Mouse (Mus musculus) retina, postnatal 7 days (tissue): ENCODE data around the gene Ccnd3.

Experiments used
- DNase-seq: peaks from one replicate; pipeline ENCODE4 v3.0.0-alpha.2; 2012; ENCODE audit warnings: low read depth, low spot score

Ccnd3 gene

DNA sequence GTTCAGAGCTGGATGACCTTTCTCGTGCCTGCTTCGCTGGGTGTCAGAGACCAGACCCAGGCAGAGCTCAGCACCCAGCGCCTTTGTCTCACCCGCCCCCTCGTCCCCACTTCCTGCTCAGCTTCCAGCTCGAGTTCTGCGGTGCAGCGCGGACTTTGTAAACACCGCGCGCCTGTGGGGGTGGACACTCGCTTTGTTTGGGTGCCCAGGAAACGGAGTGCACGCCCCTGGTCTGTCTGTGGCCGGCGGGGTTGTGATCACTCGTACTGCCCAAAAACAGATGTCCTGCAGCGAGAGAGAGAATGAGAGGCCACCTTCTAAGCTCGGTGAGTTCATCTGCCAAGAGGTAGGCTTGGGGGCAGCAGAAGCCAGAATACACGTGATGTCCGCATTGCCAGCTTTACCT, at the start of gene Ccnd3:
Gene Ccnd3, plus strand, starts transcription at position 111 of the 406 bp plus-strand sequence.
- no peak for DNase-seq

DNA sequence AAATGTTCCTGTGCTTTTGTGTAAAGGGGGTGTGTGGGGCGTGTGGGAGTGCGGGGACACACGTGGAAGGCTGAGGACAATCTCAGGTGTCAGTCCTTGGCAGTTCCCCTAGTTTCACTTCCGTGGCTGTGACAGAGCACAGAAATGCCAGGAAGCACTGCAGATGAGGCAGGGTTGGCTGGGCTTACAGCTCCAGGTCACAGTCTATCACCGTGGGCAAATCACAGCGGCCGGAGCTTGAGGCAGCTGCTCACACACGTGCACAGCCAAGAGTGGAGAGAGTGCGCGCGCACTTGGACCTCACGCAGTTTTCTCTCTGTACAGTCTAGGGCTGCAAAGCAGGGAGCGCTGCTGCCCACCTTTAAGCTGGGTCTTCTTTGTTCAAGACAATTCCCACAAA, 46.5 kb upstream of the Ccnd3 start:
- no peak for DNase-seq

- DNase-seq: no peak
Observed at GRCm38 (mm10) chr17:47458936-47459335, 45.9 kb upstream of the Ccnd3 start.

GRCm38 (mm10) chr17:47459341-47459919, 45.4 kb upstream of the Ccnd3 start:
- DNase-seq: no peak

DNA sequence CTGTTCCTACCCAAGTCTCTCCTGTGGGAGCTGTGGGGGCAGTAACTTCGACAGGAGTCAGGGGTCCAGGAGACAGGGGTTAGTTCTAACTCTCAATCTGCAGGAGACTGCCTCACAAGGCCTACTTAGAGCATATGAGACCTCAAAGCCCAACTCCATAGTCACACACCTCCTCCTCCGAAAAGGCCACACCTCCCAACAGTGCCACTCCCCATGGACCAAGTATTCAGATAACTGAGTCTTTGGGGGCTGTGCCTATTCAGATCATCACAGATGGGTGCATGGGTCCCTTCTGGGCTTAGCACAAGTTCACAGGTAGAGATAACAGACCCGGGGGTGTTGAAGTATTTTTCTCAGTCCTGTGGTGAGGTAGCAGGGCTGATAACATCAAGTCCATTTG, 43.2 kb upstream of the Ccnd3 start:
- no peak for DNase-seq

DNA sequence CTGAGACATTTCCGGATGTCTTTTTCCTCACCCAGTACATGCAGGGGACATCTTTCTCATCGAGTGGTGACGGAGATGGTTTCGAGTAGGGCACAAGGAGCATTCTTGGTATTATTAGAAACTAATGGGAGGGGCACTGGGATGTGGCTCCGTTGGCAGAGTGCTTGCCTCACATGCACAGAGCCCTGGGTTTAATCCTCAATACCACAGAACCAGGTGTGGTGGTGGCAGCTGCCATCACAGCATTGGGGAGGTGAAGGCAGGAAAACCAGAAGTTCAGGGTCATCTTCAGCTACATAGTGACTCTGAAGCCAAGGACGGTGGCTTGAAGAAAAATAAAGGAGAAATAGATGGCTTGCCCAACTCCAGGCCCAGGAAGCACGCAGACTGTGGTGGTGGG, 42.6 kb upstream of the Ccnd3 start:
- no peak for DNase-seq

DNA sequence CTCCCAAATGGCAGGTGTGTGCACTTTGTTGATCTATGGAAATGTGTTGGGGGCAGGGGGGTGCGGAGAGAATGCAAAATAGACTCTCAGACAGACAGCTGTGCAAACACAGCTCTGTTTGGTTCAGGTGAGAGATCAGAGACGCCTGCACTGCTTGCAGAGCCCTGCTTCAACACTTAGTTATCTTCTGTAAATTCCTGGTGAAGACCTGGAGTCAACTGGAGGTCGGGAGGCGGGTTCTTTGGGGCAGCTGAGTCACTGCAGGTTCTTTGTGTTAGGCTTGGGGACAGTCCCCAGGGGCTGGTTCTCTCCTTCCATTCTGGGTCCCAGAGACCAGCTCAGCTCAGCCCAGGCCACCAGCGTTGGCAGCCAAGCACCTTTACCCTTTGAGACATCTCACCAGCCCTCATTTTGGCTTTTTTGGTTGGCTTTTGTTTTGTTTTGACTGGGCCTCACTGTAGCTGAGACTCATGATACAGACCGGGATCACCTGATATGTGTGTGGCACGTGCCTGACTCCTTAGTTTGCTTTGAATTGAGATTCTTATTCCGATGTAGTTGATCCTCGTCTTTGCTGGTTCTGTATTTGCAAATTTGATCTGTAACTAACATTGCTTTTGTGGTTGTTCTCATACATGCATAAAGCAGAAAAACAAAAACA, 42.0 kb upstream of the Ccnd3 start:
- no peak for DNase-seq

DNA sequence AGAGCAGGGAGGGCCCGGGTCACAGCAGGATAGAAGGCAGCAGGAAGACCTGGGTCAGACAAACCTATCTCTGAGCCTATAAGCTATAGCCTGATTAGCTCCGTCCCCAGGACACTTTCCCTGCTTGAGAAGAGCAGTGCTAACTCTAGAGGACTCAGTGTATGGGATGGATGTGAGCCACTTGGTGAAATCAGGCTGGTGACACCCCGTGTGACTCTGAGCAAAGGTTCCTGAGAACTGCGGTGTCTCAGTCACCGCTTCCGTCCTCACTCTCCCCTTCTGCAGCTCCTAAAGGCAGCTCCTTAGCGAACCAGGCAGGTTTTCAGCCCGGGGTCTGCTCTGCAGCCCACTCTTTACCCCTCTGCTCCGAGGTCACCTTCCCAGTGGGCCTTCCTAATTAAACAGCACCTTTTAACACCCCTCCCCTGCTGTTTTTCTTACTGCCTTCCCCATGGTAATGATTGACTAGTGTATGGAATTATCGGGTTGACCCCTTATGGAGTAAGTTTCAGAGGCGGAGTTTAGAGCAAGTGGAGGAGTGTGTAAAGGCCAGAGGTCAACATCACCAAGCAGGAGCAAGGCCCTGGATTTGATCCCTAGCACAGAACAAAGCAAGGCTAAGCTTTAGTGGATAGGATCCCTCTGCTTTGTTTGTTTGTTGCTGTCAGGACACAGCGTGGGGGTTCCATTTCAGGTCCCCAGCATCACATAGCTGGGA, 40.4 kb upstream of the Ccnd3 start:
- no peak for DNase-seq

GRCm38 (mm10) chr17:47465016-47465415, 39.8 kb upstream of the Ccnd3 start:
- DNase-seq: no peak

GRCm38 (mm10) chr17:47466284-47466683, 38.6 kb upstream of the Ccnd3 start:
- no peak for DNase-seq

DNA sequence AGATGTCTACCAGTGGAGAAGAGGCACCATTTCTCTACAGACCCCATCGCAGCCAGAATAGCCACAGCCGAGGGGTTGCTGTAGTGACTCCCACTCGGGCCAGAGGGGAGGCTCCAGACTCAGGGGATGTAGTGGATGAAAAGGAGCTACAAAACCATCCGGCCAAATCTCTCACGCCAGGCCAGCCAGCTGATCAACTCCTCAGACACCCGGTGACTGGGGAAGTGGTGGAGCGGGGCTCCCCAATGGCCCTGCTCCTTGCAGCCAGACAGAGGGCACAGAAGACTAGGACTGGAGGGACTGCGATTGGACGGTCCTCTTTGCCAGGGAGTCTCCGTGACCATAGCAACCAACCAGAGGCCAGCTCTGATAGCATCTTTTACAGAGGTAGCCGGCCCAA, 37.2 kb upstream of the Ccnd3 start:
- no peak for DNase-seq

DNA sequence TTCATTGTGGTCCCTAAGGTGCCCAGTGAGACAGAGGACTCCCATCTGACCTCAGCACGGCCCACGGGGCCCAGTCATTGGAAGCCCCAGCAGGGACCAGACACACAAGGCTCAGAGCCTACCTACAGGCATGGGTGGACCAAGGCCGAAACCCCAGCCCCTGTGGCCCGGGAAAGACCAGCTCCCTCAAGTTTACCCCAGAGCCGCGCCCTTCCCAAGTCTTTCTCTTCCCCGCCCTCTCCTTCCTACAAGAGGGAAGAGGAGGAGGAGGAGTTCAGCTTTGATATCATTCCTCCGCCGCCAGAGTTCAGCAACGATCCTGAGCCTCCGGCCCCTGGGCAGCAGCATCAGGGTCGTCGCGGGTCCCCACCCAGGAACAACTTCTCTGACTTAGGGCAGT, 36.8 kb upstream of the Ccnd3 start:
- DNase-seq: no peak

- no peak for DNase-seq
Observed at GRCm38 (mm10) chr17:47468466-47468865, 36.4 kb upstream of the Ccnd3 start.

DNA sequence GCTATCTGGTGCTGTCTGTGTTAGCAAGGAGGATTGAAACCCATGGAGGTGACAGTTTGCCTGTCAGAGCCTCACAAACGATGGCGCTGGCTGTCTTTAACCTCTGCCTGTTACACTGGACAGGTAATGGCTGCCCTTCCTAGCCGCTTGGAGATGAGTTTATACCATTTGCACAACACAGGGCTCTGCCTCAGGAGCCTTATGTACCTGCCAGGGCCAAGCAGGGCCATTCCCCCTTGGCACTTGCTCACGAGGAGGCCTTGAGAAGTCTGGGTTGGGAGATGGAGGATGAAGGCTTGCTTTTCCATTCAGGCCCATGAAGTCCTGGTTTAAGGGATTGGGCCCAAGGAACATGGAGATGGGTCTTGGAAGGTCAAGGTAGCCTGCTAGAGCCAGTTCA, 35.2 kb upstream of the Ccnd3 start:
- DNase-seq: no peak

GRCm38 (mm10) chr17:47470121-47470520, 34.7 kb upstream of the Ccnd3 start:
- no peak for DNase-seq

DNA sequence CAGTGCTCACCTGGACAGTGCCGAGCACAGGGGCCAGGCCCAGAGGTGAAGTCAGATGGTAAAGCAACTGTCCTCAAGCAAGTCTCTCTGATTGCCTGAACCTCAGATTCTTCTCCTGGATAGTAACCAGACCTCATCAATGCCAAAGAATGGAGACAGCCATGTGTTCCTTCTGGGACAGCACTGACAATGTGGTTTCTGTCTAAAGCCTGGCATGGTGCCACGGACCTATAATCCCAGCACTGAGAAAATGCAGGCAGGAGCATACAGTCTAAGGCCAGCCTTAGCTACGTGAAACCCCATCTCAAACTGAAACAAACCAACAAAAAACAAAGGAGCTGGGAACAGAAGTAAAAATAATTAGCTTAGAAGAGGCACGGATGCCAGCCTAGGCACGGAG, 34.2 kb upstream of the Ccnd3 start:
- no peak for DNase-seq

DNA sequence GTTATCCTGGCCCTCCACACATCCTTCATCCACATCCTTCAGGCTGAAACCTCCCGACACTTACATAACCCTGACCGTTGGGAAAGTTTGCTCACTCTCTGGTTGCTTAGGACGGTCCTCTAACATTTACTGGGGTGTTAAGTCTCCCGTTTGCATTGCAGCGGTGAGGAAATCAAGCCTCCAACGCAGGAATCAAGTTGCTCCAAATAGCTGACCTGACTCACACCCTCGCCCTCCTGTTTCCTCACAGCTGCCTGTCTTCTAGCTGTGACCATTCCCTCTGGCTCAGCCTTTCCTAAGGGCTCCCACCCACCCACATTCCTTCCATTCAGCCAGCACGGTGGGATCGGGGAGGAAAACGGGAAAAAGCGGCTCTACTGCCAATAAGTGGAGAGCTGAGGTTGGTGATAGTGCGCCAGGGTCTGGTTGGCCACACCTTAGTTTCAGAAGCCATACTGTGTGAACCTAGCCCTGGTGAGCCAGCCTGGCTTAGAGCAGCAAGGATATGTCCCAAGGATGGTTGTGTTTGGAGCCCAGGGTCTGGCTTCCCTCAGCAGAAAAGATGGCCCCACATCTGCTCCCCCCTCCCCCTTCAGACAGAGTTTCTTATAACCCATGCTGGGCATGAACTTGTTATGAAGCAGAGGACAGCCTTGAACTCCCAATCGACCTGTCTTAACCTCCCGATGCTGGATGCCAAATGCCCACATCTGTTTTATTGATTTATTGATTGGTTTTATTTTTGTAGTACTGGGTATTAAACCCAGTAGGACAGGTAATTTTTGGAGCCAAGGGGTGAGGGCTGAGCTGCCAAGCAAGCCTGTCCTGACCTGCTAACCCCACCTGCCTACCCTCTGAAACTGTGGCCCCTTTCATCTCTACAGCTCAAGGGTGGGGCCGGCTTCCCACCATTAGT, 32.2 kb upstream of the Ccnd3 start:
- DNase-seq: no peak

DNA sequence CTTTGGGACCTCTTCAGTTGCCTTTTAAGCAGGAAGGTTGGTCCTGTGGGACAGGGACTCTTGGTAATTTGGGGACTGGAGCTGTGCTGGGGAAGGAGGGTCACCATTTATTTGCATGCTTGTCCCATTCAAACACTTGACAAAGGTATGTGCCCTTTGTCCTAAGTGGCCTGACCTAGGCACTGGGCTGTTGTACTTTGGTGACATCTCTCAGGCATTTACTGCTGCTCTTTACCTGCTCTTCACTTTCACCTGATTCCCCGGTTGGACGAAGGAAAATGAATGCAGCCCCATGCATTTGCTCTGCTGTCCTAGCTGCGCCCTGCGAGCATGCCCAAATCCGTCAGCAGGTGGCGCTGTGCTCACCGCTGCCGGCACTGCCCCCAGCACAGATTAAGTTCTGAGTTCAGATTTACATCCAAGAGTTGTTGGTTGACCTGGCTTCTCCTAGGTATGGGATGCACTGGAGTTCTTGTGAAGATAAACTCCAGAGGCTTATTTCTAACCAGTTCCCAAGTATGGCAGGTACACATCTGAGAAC, 31.3 kb upstream of the Ccnd3 start:
- DNase-seq: no peak

- DNase-seq: no peak
Observed at GRCm38 (mm10) chr17:47474250-47474649, 30.6 kb upstream of the Ccnd3 start.

DNA sequence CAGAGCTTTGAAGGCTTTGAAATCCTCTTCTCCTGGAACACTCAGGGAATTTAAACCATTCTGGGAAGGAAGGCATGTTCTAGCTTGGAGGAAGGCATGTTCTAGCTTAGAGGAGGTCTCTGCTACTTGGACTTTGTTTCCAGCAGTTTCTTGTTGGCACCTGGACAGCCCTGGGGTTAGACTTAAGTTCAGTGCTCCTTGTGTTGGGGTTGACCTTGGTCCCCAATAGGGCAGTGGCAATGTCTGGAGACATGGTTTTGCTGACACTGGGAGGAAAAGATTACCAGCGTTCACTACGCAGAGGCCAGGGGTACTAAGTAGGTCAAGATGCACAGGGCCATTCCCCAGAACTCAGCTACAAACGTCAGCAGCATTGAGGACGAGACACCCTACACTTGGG, 29.7 kb upstream of the Ccnd3 start:
- DNase-seq: no peak

- no peak for DNase-seq
Observed at GRCm38 (mm10) chr17:47475714-47476113, 29.1 kb upstream of the Ccnd3 start.

- no peak for DNase-seq
Observed at GRCm38 (mm10) chr17:47479887-47480286, 25.0 kb upstream of the Ccnd3 start.
